27 mouse cellular contexts compared by ENCODE assay signal in the genomic region with DNA sequence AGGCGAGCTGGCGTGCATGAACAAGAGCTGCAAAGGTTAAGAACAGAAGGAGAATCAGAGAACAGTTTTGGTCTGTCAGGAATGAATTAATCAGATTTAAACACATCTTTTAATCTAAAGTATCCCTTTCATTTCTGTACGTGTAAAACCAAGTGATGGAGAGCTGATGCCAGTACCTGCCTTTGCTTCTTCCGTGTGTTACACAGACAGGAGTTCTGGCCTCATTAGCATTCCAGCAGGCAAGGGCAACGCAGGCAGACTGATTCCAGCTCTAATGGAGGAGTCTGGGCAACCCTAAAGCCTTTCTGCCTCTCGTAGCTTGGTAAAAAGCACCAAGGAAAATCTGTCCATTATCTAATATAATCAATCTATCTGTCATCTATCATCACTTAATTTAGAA.
DNase-seq lines count a peak whose midpoint lies in the region; ATAC-seq and TF ChIP-seq lines count a peak whose summit lies in the region.
"Had no signal": no experiment of that assay in that cellular context is flagged by ENCODE, and none has a peak within 500 bp of the region (broad histone marks: within the 10 kb centered on the region; RNA-seq: fewer than 3 reads in every experiment).

No protein-coding gene starts in this region.

- no peak overlapping the region for H3K4me3 ChIP-seq in forebrain, embryonic 14.5 days (ENCODE audit: low read depth, low read length)
- no peak overlapping the region for H3K4me3 ChIP-seq in forebrain, embryonic 11.5 days (ENCODE audit: low read depth, low read length)
- H3K4me3 ChIP-seq in midbrain, embryonic 14.5 days (replicated peaks; ENCODE audit: low read depth, low read length): no peak overlapping the region
- H3K4me3 ChIP-seq in midbrain, embryonic 10.5 days: no peak overlapping the region
- H3K4me3 ChIP-seq: embryonic facial prominence, embryonic 13.5 days; embryonic facial prominence, embryonic 15.5 days; erythroblast, embryonic 14.5 days; forebrain, embryonic 10.5 days; forebrain, embryonic 13.5 days had no signal

- no peak for TF ChIP-seq POLR2A in brain, embryonic 14.5 days (IDR thresholded peaks at IDR 0.05; ENCODE audit: borderline replicate concordance, extremely low read depth, insufficient read depth, insufficient read length, poor library complexity, severe bottlenecking)

- H3K4me2 ChIP-seq in forebrain, embryonic 14.5 days (ENCODE audit: low read length): no peak overlapping the region
- H3K4me2 ChIP-seq in forebrain, embryonic 11.5 days (ENCODE audit: low read depth, low read length, severe bottlenecking): no peak overlapping the region
- H3K4me2 ChIP-seq in midbrain, embryonic 14.5 days (ENCODE audit: low read length): no peak overlapping the region
- H3K4me2 ChIP-seq: embryonic facial prominence, embryonic 13.5 days; embryonic facial prominence, embryonic 15.5 days; forebrain, embryonic 13.5 days had no signal

- H3K4me1 ChIP-seq in forebrain, embryonic 14.5 days (ENCODE audit: control insufficient read depth, insufficient read depth, low read length): no peaks in the 10 kb centered on the region
- H3K4me1 ChIP-seq in forebrain, embryonic 11.5 days (replicated peaks; ENCODE audit: control insufficient read depth, insufficient read depth, low read length): no peaks in the 10 kb centered on the region
- H3K4me1 ChIP-seq in midbrain, embryonic 14.5 days (ENCODE audit: control insufficient read depth, insufficient read depth, low read length): peaks cover 7% of the 10 kb centered on the region; the same call in 1 of the 2 replicates
- no peaks in the 10 kb centered on the region for H3K4me1 ChIP-seq in midbrain, embryonic 10.5 days
- H3K4me1 ChIP-seq: embryonic facial prominence, embryonic 13.5 days; embryonic facial prominence, embryonic 15.5 days had no signal

- no peak for ATAC-seq in forebrain, embryonic 14.5 days
- no peak for ATAC-seq in forebrain, embryonic 11.5 days (replicated peaks; ENCODE audit: low FRiP score)
- no peak for ATAC-seq in midbrain, embryonic 14.5 days (ENCODE audit: low FRiP score, low TSS enrichment)
- ATAC-seq: activated CD4-positive, CD25-positive, alpha-beta regulatory T cell, adult 4 months; CD4-positive, CD25-positive, alpha-beta regulatory T cell, adult 4 months; forebrain, embryonic 13.5 days; forebrain, embryonic 16.5 days; Patski had no signal

- no peaks in the 10 kb centered on the region for H3K36me3 ChIP-seq in forebrain, embryonic 14.5 days (ENCODE audit: control insufficient read depth, insufficient read depth, low read length)
- H3K36me3 ChIP-seq in forebrain, embryonic 11.5 days (ENCODE audit: control insufficient read depth, insufficient read depth, low read length): no peaks in the 10 kb centered on the region
- no peaks in the 10 kb centered on the region for H3K36me3 ChIP-seq in midbrain, embryonic 14.5 days (ENCODE audit: control insufficient read depth, insufficient read depth, low read length)
- no peaks in the 10 kb centered on the region for H3K36me3 ChIP-seq in midbrain, embryonic 10.5 days
- H3K36me3 ChIP-seq: embryonic facial prominence, embryonic 13.5 days; embryonic facial prominence, embryonic 15.5 days; forebrain, embryonic 10.5 days; G1E had no signal

- H3K9me3 ChIP-seq in forebrain, embryonic 14.5 days (replicated peaks; ENCODE audit: control insufficient read depth, low read length): no peaks in the 10 kb centered on the region
- no peaks in the 10 kb centered on the region for H3K9me3 ChIP-seq in forebrain, embryonic 11.5 days (ENCODE audit: control insufficient read depth, low read length)
- no peaks in the 10 kb centered on the region for H3K9me3 ChIP-seq in midbrain, embryonic 14.5 days (ENCODE audit: control insufficient read depth, low read length)
- no peaks in the 10 kb centered on the region for H3K9me3 ChIP-seq in midbrain, embryonic 10.5 days (replicated peaks)
- H3K9me3 ChIP-seq: embryonic facial prominence, embryonic 13.5 days; embryonic facial prominence, embryonic 15.5 days; forebrain, embryonic 10.5 days; forebrain, embryonic 13.5 days; G1E had no signal

- no peak for TF ChIP-seq CTCF in brain, embryonic 14.5 days (IDR thresholded peaks at IDR 0.05; ENCODE audit: borderline replicate concordance, extremely low read depth, insufficient read depth, insufficient read length)

- no peak overlapping the region for H3K9ac ChIP-seq in forebrain, embryonic 14.5 days (ENCODE audit: low read length)
- no peak overlapping the region for H3K9ac ChIP-seq in forebrain, embryonic 11.5 days (ENCODE audit: low read length)
- H3K9ac ChIP-seq in midbrain, embryonic 14.5 days (replicated peaks; ENCODE audit: low read length): no peak overlapping the region
- H3K9ac ChIP-seq: embryonic facial prominence, embryonic 13.5 days; embryonic facial prominence, embryonic 15.5 days; forebrain, embryonic 13.5 days had no signal

- peak; percentile 33 for DNase-seq in forebrain, embryonic 14.5 days (ENCODE audit: low spot score)
- no peak for DNase-seq in forebrain, embryonic 11.5 days (ENCODE audit: low spot score)
- peak; percentile 64 for DNase-seq in midbrain, embryonic 14.5 days
- DNase-seq in midbrain, embryonic 10.5 days (ENCODE audit: low spot score): no peak
- peak; percentile 60 for DNase-seq in brain, embryonic 14.5 days (ENCODE audit: low read depth)
- DNase-seq: adrenal gland, adult 8-10 months; adrenal gland, postnatal 14 days; adrenal gland, postnatal 36 days; B cell, adult 2 months; cerebellum, adult 11 months; cerebellum, adult 18-20 months; cerebellum, adult 8-10 months; cerebellum, adult 9-11 months; cerebellum, postnatal 14 days; cerebellum, postnatal 36 days; embryo, embryonic 11 days had no signal

- 33% methylated on average over 6 of the region's 6 CpGs for WGBS in forebrain, embryonic 14.5 days
- 50% methylated on average over 6 of the region's 6 CpGs for WGBS in forebrain, embryonic 11.5 days
- 36% methylated on average over 6 of the region's 6 CpGs for WGBS in midbrain, embryonic 14.5 days
- 62% methylated on average over 6 of the region's 6 CpGs for WGBS in midbrain, embryonic 10.5 days

- no peaks in the 10 kb centered on the region for H3K27me3 ChIP-seq in forebrain, embryonic 14.5 days (replicated peaks; ENCODE audit: control insufficient read depth, insufficient read depth, low read length)
- H3K27me3 ChIP-seq in forebrain, embryonic 11.5 days (ENCODE audit: control insufficient read depth, insufficient read depth, low read length): no peaks in the 10 kb centered on the region
- H3K27me3 ChIP-seq in midbrain, embryonic 14.5 days (ENCODE audit: control insufficient read depth, insufficient read depth, low read length): no peaks in the 10 kb centered on the region
- no peaks in the 10 kb centered on the region for H3K27me3 ChIP-seq in midbrain, embryonic 10.5 days (ENCODE audit: low read depth, poor library complexity, severe bottlenecking)
- H3K27me3 ChIP-seq: CH12.LX; embryonic facial prominence, embryonic 13.5 days; embryonic facial prominence, embryonic 15.5 days; forebrain, embryonic 13.5 days; Patski had no signal

- no peak overlapping the region for H3K27ac ChIP-seq in forebrain, embryonic 14.5 days (ENCODE audit: low read depth, low read length)
- no peak overlapping the region for H3K27ac ChIP-seq in forebrain, embryonic 11.5 days (ENCODE audit: low read depth, low read length)
- H3K27ac ChIP-seq in midbrain, embryonic 14.5 days (replicated peaks; ENCODE audit: low read depth, low read length): peak overlapping the region; percentile 34; the same call in 1 of the 2 replicates
- no peak overlapping the region for H3K27ac ChIP-seq in midbrain, embryonic 10.5 days (replicated peaks)
- H3K27ac ChIP-seq: embryonic facial prominence, embryonic 13.5 days; embryonic facial prominence, embryonic 15.5 days; forebrain, embryonic 10.5 days; forebrain, embryonic 13.5 days had no signal

Comparison
In these comparisons a context has a peak if more than half of its experiments do, and no peak if none do; other contexts are left out.
1. DNase-seq: peak in forebrain, embryonic 14.5 days (single experiment), midbrain, embryonic 14.5 days (single experiment) and brain, embryonic 14.5 days (single experiment); none in forebrain, embryonic 11.5 days (single experiment) and midbrain, embryonic 10.5 days (single experiment).